Mouse (Mus musculus): ENCODE data around the gene Dlgap4. TPM values are rescaled to one million over a fixed set of nuclear protein-coding genes. Genes with fewer than 3 reads are reported as not detected.
"Not testable (repeated sequence)": the region's sequence is repeated elsewhere in the genome, so short reads cannot be mapped to it uniquely, and the experiment has no call there.

The Dlgap4 gene
- polyA plus RNA-seq, 1 experiment from 2014 or later: 40.3 TPM

- no peak for DNase-seq (ENCODE audit: low spot score)
These were observed 160.7 kb downstream of the Dlgap4 start for GRCm38 (mm10) chr2:156774035-156774737.

- DNase-seq (ENCODE audit: low spot score): no peak
These were observed 161.4 kb downstream of the Dlgap4 start, which contains the start of gene Myl9 for GRCm38 (mm10) chr2:156774738-156775454. Myl9 (plus strand) TSS chr2:156775420.

- DNase-seq (ENCODE audit: low spot score): no peak
These were observed 162.2 kb downstream of the Dlgap4 start for GRCm38 (mm10) chr2:156775455-156776435.

- DNase-seq (ENCODE audit: low spot score): no peak
These were observed 163.4 kb downstream of the Dlgap4 start for GRCm38 (mm10) chr2:156776907-156777306.

GRCm38 (mm10) chr2:156777326-156778004 lies 164.0 kb downstream of the Dlgap4 start:
- no peak for DNase-seq (ENCODE audit: low spot score)

- DNase-seq (ENCODE audit: low spot score): no peak
These were observed 165.1 kb downstream of the Dlgap4 start for GRCm38 (mm10) chr2:156778571-156778970.

GRCm38 (mm10) chr2:156779036-156779435 lies 165.5 kb downstream of the Dlgap4 start:
- DNase-seq (ENCODE audit: low spot score): no peak

GRCm38 (mm10) chr2:156779488-156779887 lies 166.0 kb downstream of the Dlgap4 start:
- no peak for DNase-seq (ENCODE audit: low spot score)

DNA sequence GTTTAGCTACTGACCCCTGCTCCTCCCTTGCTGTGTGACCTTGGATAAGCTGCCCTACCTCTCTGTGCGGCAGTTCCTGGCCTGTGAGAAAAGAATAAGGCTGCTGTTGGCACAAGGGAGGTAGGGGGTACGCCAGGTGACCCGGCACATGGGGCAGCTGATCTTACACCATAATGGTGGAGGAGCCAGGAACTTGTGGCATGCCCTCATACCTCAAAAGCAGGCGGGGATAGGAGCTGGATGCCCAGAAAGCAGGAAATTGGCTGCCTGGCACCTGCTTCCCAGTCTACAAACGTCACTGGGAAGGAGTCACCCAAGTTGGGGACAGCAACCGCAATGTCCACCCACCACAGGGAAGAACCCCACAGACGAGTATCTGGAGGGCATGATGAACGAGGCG lies 166.6 kb downstream of the Dlgap4 start:
- no peak for DNase-seq (ENCODE audit: low spot score)

GRCm38 (mm10) chr2:156780752-156781151 lies 167.2 kb downstream of the Dlgap4 start:
- DNase-seq (ENCODE audit: low spot score): no peak

GRCm38 (mm10) chr2:156781281-156781680 lies 167.8 kb downstream of the Dlgap4 start:
- DNase-seq (ENCODE audit: low spot score): no peak

DNA sequence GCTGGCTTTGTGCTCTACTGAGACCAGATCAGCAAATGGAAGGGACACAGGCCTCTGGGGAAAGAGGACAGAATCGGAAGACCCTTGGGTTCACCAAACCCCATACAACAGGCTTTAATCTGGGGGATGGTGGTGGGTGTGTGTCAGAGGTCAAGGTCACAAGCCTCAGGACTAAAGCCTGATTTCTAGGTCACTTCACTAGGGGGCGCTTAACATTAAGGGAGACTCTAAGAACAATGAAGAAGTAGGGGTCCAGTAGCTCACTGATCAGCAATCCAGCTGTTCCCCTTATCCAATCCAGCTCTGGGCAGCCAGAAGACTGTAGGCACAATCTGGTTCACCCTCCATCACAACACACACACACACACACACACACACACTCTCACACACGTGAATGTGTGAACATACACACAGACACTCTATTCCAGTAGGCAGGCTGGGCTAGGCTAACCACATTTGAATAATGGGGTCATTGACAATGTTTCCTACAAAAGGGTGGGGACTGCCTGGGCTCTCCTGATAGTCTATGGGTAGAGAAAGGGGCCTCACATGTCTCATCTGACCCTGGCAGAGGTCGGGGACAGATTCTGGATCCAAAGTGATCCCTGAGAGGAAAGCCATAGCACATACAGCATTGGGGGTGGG lies 168.5 kb downstream of the Dlgap4 start:
- DNase-seq (ENCODE audit: low spot score): no peak

- no peak for DNase-seq (ENCODE audit: low spot score)
These were observed 169.2 kb downstream of the Dlgap4 start for GRCm38 (mm10) chr2:156782481-156783348.

GRCm38 (mm10) chr2:156783349-156783728 lies 169.8 kb downstream of the Dlgap4 start:
- DNase-seq (ENCODE audit: low spot score): no peak

DNA sequence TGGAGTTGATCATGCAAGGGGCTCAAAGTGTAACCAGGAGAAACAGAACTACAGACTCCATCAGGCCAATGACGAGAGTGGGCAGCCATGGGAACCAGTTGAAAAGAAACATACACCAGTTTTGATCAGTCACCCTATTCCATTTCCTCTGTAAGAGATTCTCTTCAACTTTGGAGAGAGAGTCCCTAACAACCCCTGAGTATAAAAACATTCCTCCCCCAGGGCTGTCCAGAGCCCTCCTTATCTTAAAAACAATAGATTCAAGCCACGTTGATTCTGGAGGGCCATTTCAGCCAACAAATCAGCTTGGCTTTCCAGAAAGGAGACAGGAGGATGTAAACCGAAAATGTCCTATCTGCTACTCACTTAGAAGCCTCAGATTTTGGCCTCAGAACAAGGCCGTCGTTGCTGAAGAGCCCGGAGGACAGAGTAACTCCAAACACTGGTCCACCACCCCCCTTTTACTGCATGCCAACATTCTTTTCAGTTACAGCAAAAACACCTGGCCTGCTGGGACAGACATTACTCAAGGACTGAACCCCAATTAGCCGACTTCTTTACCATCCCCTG lies 170.6 kb downstream of the Dlgap4 start:
- DNase-seq (ENCODE audit: low spot score): no peak

- DNase-seq (ENCODE audit: low spot score): no peak
These were observed 171.4 kb downstream of the Dlgap4 start for GRCm38 (mm10) chr2:156784891-156785290.

- not testable (repeated sequence) for DNase-seq (ENCODE audit: low spot score)
These were observed 172.9 kb downstream of the Dlgap4 start for GRCm38 (mm10) chr2:156786369-156786768.

DNA sequence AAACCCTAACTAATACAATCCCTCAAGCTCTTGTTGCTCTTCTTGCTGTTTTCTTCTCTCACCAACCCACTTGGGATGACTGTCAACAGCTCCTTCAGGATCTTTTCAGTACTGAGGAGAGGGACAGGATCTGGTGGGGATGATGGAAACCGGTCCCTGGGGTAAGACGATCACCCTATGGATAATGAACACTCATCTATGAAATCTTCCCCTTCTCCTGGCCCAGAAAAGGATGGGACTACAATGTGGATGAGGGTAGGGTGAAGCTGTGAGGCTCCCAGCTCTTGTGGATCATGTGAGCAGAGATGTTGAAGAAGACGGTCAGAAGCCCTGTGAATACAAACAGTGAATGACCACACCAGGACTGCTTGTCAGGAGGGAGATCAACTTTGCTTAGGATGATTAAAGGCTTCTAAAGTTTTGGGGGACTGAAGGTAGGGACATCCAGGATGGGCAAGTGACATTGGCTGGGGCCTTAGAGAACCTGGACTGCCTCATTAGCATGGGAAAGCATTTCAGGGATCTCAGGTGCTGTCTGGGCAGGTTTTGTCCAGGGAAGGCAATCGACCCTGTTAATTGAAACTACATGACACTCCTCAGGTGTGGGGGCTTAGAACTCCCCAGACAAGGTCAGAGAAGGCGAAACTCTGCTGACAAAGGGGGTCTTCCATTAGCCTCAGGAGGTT lies 173.7 kb downstream of the Dlgap4 start:
- no peak for DNase-seq (ENCODE audit: low spot score)

- DNase-seq (ENCODE audit: low spot score): peak; percentile 39
These were observed 174.2 kb downstream of the Dlgap4 start for GRCm38 (mm10) chr2:156787776-156788105.
